Mouse (Mus musculus) liver, embryonic 14.5 days (tissue): Measurements from ENCODE around the gene Txn1. TPM values are rescaled to one million over a fixed set of nuclear protein-coding genes. Genes with fewer than 3 reads are reported as not detected.
A peak's percentile ranks its signal among the peaks of the same experiment; 100 is the strongest.

Source experiments
- ATAC-seq: fragments of 200-750 bp; cut with Nextera tagmentation; 2 replicates; pipeline ENCODE4 v1.8.0; 2017; ENCODE audit warnings: moderate number of reproducible peaks, mild to moderate bottlenecking, moderate library complexity; ENCODE audit not compliant: insufficient read depth
- DNase-seq, 3 experiments: peaks; one replicate each; pipeline ENCODE4 v3.0.0-alpha.2; 2012 to 2013; ENCODE audit warnings: low read depth in 3 of 3, low spot score in 3 of 3
- H3K27ac ChIP-seq: fragments of 300-500 bp; sonication (generic); 2 replicates; pipeline ENCODE4 v1.5.1; 2014; ENCODE audit warnings: moderate library complexity, mild to moderate bottlenecking, control low read depth, inconsistent platforms
- H3K27me3 ChIP-seq: fragments of 300-500 bp; sonication (generic); 2 replicates; pipeline ENCODE4 v1.6.1; 2014; ENCODE audit warnings: mild to moderate bottlenecking, low read length, moderate library complexity; ENCODE audit not compliant: control insufficient read depth, insufficient read depth
- H3K36me3 ChIP-seq: fragments of 300-500 bp; sonication (generic); replicated peaks from 2 replicates; pipeline ENCODE4 v1.6.1; 2014; ENCODE audit warnings: low read depth; ENCODE audit not compliant: control insufficient read depth, insufficient read depth
- H3K4me1 ChIP-seq, 2 experiments: fragments of 200-500 bp in 1 of 2; fragments of 300-500 bp in 1 of 2; sonication (generic) in 1 of 2; replicated peaks; 2 replicates each; pipeline ENCODE4 v1.6.1; 2012 to 2014; ENCODE audit warnings: antibody characterized with exemption in 1 of 2, inconsistent platforms in 1 of 2, low read length in 1 of 2; ENCODE audit not compliant: control insufficient read depth in 2 of 2, insufficient read depth in 2 of 2
- H3K4me2 ChIP-seq: fragments of 300-500 bp; sonication (generic); 2 replicates; pipeline ENCODE4 v1.6.1; 2014; ENCODE audit warnings: low read depth, mild to moderate bottlenecking, control low read depth, moderate library complexity
- H3K4me3 ChIP-seq, 2 experiments: fragments of 200-500 bp in 1 of 2; fragments of 300-500 bp in 1 of 2; sonication (generic) in 1 of 2; 2 replicates each; pipeline ENCODE4 v1.5.1; 2012 to 2014; ENCODE audit warnings: low read depth in 2 of 2, low read length in 2 of 2, mild to moderate bottlenecking in 2 of 2, control low read depth in 1 of 2, inconsistent platforms in 1 of 2, moderate library complexity in 1 of 2; ENCODE audit not compliant: insufficient read depth in 1 of 2
- H3K9ac ChIP-seq: fragments of 300-500 bp; sonication (generic); replicated peaks from 2 replicates; pipeline ENCODE4 v1.6.1; 2014; ENCODE audit warnings: mild to moderate bottlenecking, control low read depth, moderate library complexity
- H3K9me3 ChIP-seq: fragments of 300-500 bp; sonication (generic); 2 replicates; pipeline ENCODE4 v1.6.1; 2016; ENCODE audit warnings: low read length, mixed read lengths; ENCODE audit not compliant: control insufficient read depth
- CTCF ChIP-seq: IDR thresholded peaks from 2 replicates; pipeline ENCODE4 v1.5.1; 2016; ENCODE audit warnings: antibody characterized with exemption, low read depth, control low read depth
- EP300 ChIP-seq: IDR thresholded peaks from 2 replicates; pipeline ENCODE4 v1.6.1; 2016; ENCODE audit warnings: antibody characterized with exemption, low read depth
- WGBS: fragments of 180-500 bp; shearing (Covaris S2); extraction: QIAGEN DNeasy Blood & Tissue Kit; methylation state at CpG from one replicate; pipeline ENCODE4 v1.1.7; 2014; ENCODE audit not compliant: insufficient replicate concordance; 5-methylcytosine and 5-hydroxymethylcytosine counted together
- polyA plus RNA-seq, 2 experiments: library from polyadenylated mRNA; depleted of rRNA in 1 of 2; stranded (reverse) in 1 of 2; unstranded in 1 of 2; fragments of >200 nt; fragmentation: Nextera tagmentation in 1 of 2; extraction: Ambion mirVana in 1 of 2; gene quantifications; 2 replicates each; pipeline versions ENCODE4 v1.2.1 to v1.2.3; 2012 to 2014

Txn1 gene
- polyA plus RNA-seq, 2 experiments: 165 to 254 TPM

- Histone ChIP-seq H3K4me2 (no peak overlapping the region), H3K4me1 (no peaks in the 10 kb centered on the region), H3K9ac (no peak overlapping the region), H3K27ac (no peak overlapping the region), H3K4me3 (no peak overlapping the region), H3K9me3 (no peaks in the 10 kb centered on the region), H3K27me3 (no peaks in the 10 kb centered on the region), H3K36me3 (no peaks in the 10 kb centered on the region)
- no peak for TF ChIP-seq CTCF
- TF ChIP-seq EP300: no peak
- WGBS: 48% methylated on average over 5 of the region's 5 CpGs
- ATAC-seq: no peak
- DNase-seq: no peak
Measured at GRCm38 (mm10) chr4:57934181-57934580, 22.0 kb downstream of the Txn1 start.

GRCm38 (mm10) chr4:57930559-57931170 lies 25.5 kb downstream of the Txn1 start:
- ATAC-seq (no peak), DNase-seq (no peak)
- Histone ChIP-seq H3K9ac (no peak overlapping the region), H3K4me2 (no peak overlapping the region), H3K9me3 (no peaks in the 10 kb centered on the region), H3K27ac (no peak overlapping the region), H3K4me3 (no peak overlapping the region), H3K4me1 (no peaks in the 10 kb centered on the region), H3K36me3 (no peaks in the 10 kb centered on the region), H3K27me3 (no peaks in the 10 kb centered on the region)
- no peak for TF ChIP-seq CTCF
- TF ChIP-seq EP300: no peak
- 40% methylated on average over 5 of the region's 5 CpGs for WGBS

- Histone ChIP-seq H3K36me3 (no peaks in the 10 kb centered on the region), H3K9me3 (no peaks in the 10 kb centered on the region), H3K4me1 (no peaks in the 10 kb centered on the region), H3K4me2 (no peak overlapping the region), H3K4me3 (no peak overlapping the region), H3K27ac (no peak overlapping the region), H3K9ac (no peak overlapping the region), H3K27me3 (no peaks in the 10 kb centered on the region)
- TF ChIP-seq EP300: no peak
- TF ChIP-seq CTCF: peak; percentile 58
- WGBS: 18% methylated on average over 3 of the region's 3 CpGs
- peak in 1 of 3 experiments; percentile 17 for DNase-seq
- ATAC-seq: no peak
Measured at GRCm38 (mm10) chr4:57927464-57928205, 28.6 kb downstream of the Txn1 start.

- no peak for ATAC-seq
- no peak overlapping the region for H3K4me2 ChIP-seq
- H3K4me1 ChIP-seq: no peaks in the 10 kb centered on the region
- no peak overlapping the region for H3K4me3 ChIP-seq
- H3K9ac ChIP-seq: no peak overlapping the region
- H3K36me3 ChIP-seq: no peaks in the 10 kb centered on the region
- DNase-seq: no peak
- 61% methylated on average over 6 of the region's 6 CpGs for WGBS
- no peak overlapping the region for H3K27ac ChIP-seq
- H3K27me3 ChIP-seq: no peaks in the 10 kb centered on the region
- TF ChIP-seq EP300: no peak
- no peak for TF ChIP-seq CTCF
- no peaks in the 10 kb centered on the region for H3K9me3 ChIP-seq
Measured at GRCm38 (mm10) chr4:57924556-57925071, 31.6 kb downstream of the Txn1 start.

GRCm38 (mm10) chr4:57922171-57922570 lies 34.0 kb downstream of the Txn1 start:
- TF ChIP-seq EP300 (no peak), CTCF (no peak)
- DNase-seq (no peak), ATAC-seq (no peak)
- Histone ChIP-seq H3K4me3 (no peak overlapping the region), H3K4me1 (no peaks in the 10 kb centered on the region), H3K36me3 (no peaks in the 10 kb centered on the region), H3K27ac (no peak overlapping the region), H3K9ac (no peak overlapping the region), H3K27me3 (no peaks in the 10 kb centered on the region), H3K9me3 (no peaks in the 10 kb centered on the region), H3K4me2 (no peak overlapping the region)
- 52% methylated on average over 5 of the region's 5 CpGs for WGBS
